Mouse (Mus musculus) urinary bladder, postnatal 14 days (tissue): ENCODE data around the gene Actl7b.
A peak's percentile ranks its signal among the peaks of the same experiment; 100 is the strongest.

Source experiments
- DNase-seq: peaks from one replicate; pipeline ENCODE4 v3.0.0; 2021; ENCODE audit warnings: low spot score

The Actl7b gene

GRCm38 (mm10) chr4:56741041-56741493 lies at the start of gene Actl7b:
TSS of gene Actl7b (minus strand) at chr4:56741443.
- DNase-seq = no peak

- DNase-seq = no peak
Observed at GRCm38 (mm10) chr4:56771065-56771464, 29.8 kb upstream of the Actl7b start.

GRCm38 (mm10) chr4:56768913-56769312 lies 27.7 kb upstream of the Actl7b start:
- no peak for DNase-seq

- no peak for DNase-seq
Observed at GRCm38 (mm10) chr4:56767861-56768284, 26.6 kb upstream of the Actl7b start.

GRCm38 (mm10) chr4:56757693-56758092 lies 16.4 kb upstream of the Actl7b start:
- no peak for DNase-seq

- DNase-seq = no peak
Observed at GRCm38 (mm10) chr4:56756966-56757600, 15.8 kb upstream of the Actl7b start.

- no peak for DNase-seq
Observed at GRCm38 (mm10) chr4:56756021-56756420, 14.8 kb upstream of the Actl7b start.

GRCm38 (mm10) chr4:56747456-56747855 lies 6.2 kb upstream of the Actl7b start:
- no peak for DNase-seq

- no peak for DNase-seq
Observed at GRCm38 (mm10) chr4:56746345-56746744, 5.1 kb upstream of the Actl7b start.

GRCm38 (mm10) chr4:56743363-56744195 lies 2.3 kb upstream of the Actl7b start, which contains the start of gene Actl7a:
TSS of gene Actl7a (plus strand) at chr4:56743413.
- no peak for DNase-seq

- no peak for DNase-seq
Observed at GRCm38 (mm10) chr4:56742698-56743097, 1.5 kb upstream of the Actl7b start.

- no peak for DNase-seq
Observed at GRCm38 (mm10) chr4:56740611-56741010, 632 bp downstream of the Actl7b start.

- no peak for DNase-seq
Observed at GRCm38 (mm10) chr4:56740020-56740485, 1.2 kb downstream of the Actl7b start, which contains the start of gene Gm26657. TSS of gene Gm26657 (plus strand) at chr4:56740070.

- DNase-seq = peak; percentile 18
Observed at GRCm38 (mm10) chr4:56725839-56726238, 15.4 kb downstream of the Actl7b start.

GRCm38 (mm10) chr4:56723237-56723636 lies 18.0 kb downstream of the Actl7b start:
- no peak for DNase-seq

- no peak for DNase-seq
Observed at GRCm38 (mm10) chr4:56722346-56722745, 18.9 kb downstream of the Actl7b start.

GRCm38 (mm10) chr4:56721469-56721868 lies 19.8 kb downstream of the Actl7b start:
- DNase-seq = no peak

- DNase-seq = no peak
Observed at GRCm38 (mm10) chr4:56720403-56720802, 20.8 kb downstream of the Actl7b start.

- DNase-seq = no peak
Observed at GRCm38 (mm10) chr4:56719456-56719855, 21.8 kb downstream of the Actl7b start.

GRCm38 (mm10) chr4:56718573-56719442 lies 22.4 kb downstream of the Actl7b start:
- DNase-seq = no peak

GRCm38 (mm10) chr4:56717932-56718331 lies 23.3 kb downstream of the Actl7b start:
- DNase-seq = no peak

- no peak for DNase-seq
Observed at GRCm38 (mm10) chr4:56716801-56717200, 24.4 kb downstream of the Actl7b start.
